Mouse (Mus musculus): ENCODE measurements around the gene D130040H23Rik.

GRCm38 (mm10) chr8:69324771-69325170, 53.9 kb downstream of the D130040H23Rik start:
- TF ChIP-seq CTCF (conservative IDR thresholded peaks at IDR 0.05; ENCODE audit: low read length): no peak
- no peak for TF ChIP-seq POU5F1 (IDR thresholded peaks at IDR 0.05; ENCODE audit: borderline replicate concordance, low read length)
- no peak for TF ChIP-seq NANOG (IDR thresholded peaks at IDR 0.05; ENCODE audit: borderline replicate concordance, low read length)

Data from E14TG2a.4 (cell line).